Mouse (Mus musculus) ES-Bruce4 (cell line): Measurements from ENCODE around the gene Rnf186.

Source experiments
- CTCF ChIP-seq: IDR thresholded peaks from one replicate; pipeline ENCODE4 v1.8.1; 2011; ENCODE audit warnings: low read depth, low read length
- EP300 ChIP-seq: IDR thresholded peaks from 2 replicates; pipeline ENCODE4 v1.6.1; 2011; ENCODE audit warnings: low read depth, low read length; ENCODE audit not compliant: insufficient read depth

DNA sequence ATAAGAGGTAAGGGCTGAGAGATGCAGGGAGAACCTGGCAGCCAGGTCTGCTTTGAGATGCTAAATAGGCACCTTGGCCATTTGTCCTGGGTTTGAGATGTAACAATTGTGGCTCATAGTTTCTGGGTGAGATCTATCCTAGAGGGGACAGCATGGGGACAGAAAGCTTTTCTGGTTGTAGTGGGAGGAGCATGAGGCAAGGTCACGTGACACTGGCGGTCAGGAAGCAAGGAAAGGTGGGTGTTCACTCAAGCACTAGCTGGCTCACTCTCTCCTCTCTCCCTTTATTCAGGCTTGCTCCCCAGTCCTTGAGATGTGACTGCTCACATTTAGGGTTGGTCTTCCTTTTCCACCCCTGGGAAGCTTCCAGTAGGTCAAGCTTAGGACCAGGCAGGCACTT lies 34.1 kb downstream of the Rnf186 start:
- TF ChIP-seq CTCF: no peak
- no peak for TF ChIP-seq EP300
